Mouse (Mus musculus): ENCODE data around the gene Zfp428.
"Not testable (repeated sequence)": the region's sequence is repeated elsewhere in the genome, so short reads cannot be mapped to it uniquely, and the experiment has no call there.

Gene Zfp428

GRCm38 (mm10) chr7:24480986-24481473 lies 25.8 kb upstream of the Zfp428 start:
- in situ Hi-C loops (cut with MseI, MboI), result no loop called here

DNA sequence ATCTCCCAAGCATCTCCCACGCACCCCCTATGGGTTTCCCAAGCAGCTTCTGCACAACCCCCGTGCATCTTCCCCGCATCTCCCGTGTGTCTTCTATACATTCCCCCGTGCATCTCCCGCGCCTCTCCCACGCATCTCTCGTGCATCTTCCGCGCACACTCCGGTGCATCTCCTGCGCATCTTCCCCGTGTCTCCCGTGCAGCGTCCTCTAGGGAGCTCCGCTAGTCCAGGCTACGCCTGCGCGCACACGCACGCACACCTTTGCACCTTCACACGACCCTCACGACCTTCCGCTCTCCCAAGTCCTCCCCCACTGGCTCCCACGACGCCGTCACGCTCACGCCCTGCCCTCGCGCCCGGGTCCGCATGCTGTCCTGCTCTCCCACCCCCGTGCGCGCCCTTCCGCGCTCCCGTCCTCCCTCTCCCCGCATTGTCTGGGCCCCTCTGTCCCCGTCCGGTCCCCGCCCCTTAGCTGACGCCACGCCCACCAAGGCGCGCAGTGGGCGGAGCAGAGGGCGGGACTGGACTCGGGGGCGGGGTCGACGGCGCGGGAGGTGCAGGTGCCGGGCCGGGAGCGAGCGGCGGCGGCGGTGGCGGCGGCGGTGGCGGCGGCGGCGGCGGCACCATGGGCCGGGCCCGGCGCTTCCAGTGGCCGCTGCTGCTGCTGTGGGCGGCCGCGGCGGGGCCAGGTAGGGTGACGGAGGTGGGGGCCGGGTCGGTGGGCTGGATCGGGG lies 25.2 kb upstream of the Zfp428 start, which contains the start of gene Cadm4:
Gene Cadm4, plus strand, starts transcription at position 550 of the 734 bp plus-strand sequence.
- in situ Hi-C loops (cut with MseI, MboI), result no loop called here

- in situ Hi-C loops (cut with MseI, MboI), result no loop called here
Observed at GRCm38 (mm10) chr7:24482208-24483020, 24.4 kb upstream of the Zfp428 start.

GRCm38 (mm10) chr7:24483291-24483690 lies 23.5 kb upstream of the Zfp428 start:
- in situ Hi-C loops (cut with MseI, MboI), result not testable (repeated sequence)

GRCm38 (mm10) chr7:24485481-24485880 lies 21.3 kb upstream of the Zfp428 start:
- in situ Hi-C loops (cut with MseI, MboI), result no loop called here

DNA sequence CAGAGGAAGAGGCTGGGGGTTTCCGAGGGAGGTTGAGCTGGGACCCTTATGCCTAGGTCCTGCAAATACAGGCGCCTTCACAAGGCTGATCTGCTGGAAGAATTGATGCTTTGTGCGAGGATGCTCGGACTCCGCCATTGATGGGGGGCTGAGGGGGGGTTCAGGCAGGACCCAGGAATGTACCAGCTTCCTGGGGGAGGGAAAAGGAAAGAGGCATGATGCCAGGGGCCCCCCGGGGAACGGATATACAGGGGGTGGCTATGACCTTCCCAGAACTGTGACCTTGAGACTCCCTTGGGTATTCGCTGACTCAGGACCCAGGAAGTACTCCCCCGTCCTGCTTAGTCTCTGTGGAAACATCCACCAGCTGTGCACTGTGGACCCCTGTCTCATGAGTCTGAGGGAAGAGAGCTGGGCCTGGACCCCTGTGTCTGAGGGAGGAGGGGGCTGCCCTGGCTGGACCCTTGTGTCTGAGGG lies 20.1 kb upstream of the Zfp428 start:
- in situ Hi-C loops (cut with MseI, MboI), result no loop called here

DNA sequence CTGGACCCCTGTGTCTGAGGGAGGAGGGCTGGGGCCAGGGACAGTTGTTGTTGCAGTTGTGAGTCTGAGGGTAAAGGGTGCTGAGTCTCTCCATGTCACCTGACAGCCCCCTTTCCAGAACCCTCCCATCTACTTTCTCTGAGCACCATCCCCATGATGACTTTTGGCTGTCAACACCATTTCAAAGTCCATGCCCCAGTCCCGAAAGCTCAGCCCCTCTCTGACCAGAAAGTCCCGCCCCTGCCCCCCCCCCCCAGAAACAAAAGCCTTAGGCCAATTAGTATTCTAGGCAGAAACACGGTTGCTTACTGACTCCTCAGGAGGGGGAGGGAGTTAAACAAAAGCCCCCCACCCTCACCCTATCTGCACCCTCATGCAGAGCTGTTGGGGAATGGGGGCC lies 19.4 kb upstream of the Zfp428 start:
- in situ Hi-C loops (cut with MseI, MboI), result no loop called here

- in situ Hi-C loops (cut with MseI, MboI), result no loop called here
Observed at GRCm38 (mm10) chr7:24488303-24488702, 18.5 kb upstream of the Zfp428 start.

DNA sequence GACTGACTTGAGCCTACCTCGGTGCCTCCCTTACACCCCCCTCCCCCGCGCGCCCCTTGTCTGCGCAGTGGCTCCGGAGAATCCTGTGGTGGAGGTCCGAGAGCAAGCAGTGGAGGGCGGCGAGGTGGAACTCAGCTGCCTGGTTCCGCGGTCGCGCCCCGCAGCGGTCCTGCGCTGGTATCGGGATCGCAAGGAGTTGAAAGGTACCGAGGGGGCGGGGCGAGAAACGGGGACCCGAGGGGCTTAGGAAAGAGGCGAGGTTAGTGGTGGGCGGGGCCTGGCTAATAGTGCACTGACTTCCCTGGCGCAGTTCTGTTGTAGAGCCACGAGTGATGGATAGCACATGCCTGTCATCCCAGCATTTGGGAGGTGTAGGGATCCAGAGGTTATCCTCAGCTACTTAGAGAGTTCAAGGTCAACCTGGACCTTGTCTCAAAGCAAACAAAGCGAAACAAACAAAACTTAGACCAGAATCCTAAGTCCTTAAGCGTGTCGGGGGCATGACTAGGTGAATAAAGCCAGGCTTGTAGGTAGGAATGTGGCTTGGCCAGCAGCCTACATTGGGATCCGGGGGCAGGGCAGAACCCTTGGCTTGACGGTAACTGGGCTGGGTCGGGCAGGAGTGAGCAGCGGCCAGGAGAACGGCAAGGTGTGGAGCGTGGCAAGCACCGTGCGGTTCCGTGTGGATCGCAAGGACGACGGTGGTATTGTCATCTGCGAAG lies 6.8 kb upstream of the Zfp428 start:
- in situ Hi-C loops (cut with MseI, MboI), result no loop called here

DNA sequence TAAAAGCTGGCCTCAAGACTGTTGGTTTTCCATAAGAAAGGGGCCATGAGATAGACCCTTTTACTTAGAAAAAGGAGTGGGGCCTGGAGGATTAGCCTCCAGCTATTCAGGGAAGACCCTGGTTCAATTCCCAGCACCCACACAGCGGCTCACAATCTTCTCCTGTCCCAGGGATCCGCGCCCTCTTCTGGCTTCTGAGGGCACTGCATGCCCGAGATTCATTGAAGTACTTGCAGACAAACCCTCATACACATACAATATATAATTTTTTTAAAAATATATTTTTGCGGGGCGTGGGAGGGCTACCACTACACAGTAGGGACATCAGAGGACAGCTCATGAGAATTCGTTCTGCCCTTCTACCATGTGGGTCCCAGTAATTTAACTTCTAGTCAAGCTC lies 5.9 kb upstream of the Zfp428 start:
- in situ Hi-C loops (cut with MseI, MboI), result no loop called here

DNA sequence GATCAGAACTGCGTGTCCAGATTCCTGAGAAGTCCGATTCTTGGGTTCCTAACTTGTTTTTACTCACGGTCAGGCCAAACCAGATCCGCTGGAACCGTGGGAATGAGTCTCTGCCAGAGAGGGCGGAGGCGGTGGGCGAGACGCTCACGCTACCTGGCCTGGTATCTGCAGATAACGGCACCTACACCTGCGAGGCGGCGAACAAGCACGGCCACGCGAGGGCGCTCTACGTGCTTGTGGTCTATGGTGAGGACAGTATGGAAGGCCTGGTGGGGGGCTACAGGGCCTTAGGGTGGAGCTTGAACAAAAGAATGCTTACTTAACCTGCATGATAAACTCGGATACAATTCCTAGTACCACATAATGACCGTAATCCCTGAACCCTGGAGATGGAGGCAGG lies 5.3 kb upstream of the Zfp428 start:
- in situ Hi-C loops (cut with MseI, MboI), result no loop called here

DNA sequence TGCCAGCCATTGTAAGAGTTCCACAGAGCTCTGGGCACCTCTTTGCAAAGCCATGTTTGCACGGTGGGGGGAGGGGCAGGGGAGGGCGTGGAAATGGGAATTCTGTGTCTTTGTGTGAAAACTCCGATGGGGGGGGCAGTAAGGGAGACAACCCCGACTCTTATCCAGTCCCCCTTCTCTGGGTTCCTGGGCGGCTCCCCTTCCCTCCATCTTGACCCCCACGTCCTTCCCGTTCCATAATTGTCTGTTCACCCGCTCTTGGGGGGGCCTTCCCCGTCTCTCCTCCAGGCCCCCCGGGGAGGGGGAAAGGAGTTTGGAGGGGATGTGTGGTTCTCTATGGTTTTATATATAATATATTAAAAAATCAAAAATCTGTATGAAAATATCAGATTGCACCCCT lies 2.8 kb upstream of the Zfp428 start:
- in situ Hi-C loops (cut with MseI, MboI), result no loop called here

DNA sequence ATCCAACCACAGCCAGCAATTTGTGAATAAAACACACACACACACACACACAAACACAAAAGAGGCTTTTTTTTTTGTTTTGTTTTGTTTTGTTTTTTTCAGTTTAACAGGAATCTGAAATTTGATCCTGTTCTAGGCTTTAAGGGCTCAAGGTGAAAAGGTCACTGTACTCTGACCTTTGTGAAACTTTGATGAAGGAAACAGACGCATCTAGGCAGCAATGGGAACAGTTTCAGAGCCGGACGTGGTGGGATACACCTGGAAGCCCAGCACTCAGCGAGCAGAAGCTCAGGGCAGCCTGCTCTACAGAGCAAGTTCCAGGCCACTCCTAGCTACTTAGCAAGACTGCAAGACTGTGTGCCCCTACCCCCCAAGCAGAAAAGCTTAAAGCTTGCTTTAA lies 1.9 kb upstream of the Zfp428 start:
- in situ Hi-C loops (cut with MseI, MboI), result no loop called here

GRCm38 (mm10) chr7:24505447-24506064 lies 1.2 kb upstream of the Zfp428 start:
- in situ Hi-C loops (cut with MseI, MboI), result no loop called here

DNA sequence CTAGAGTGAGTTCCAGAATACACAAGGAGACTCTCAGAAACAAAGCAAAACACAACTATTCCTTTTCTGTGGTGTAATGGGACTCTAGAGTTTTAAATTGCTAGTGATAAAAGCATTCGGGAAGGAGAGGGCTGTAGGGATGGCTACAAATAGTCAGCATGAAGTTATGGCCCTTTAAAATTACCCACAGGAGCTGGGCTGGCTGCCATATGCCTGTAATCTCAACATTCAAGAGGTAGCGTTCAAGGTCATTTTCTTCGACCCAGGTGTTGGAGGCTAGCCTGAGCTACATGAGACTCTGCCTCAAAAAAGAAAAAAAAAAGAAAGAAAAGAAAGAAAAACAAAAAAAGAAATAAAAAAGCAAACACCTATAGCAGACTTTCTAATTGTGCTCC lies 744 bp upstream of the Zfp428 start:
- in situ Hi-C loops (cut with MseI, MboI), result no loop called here

DNA sequence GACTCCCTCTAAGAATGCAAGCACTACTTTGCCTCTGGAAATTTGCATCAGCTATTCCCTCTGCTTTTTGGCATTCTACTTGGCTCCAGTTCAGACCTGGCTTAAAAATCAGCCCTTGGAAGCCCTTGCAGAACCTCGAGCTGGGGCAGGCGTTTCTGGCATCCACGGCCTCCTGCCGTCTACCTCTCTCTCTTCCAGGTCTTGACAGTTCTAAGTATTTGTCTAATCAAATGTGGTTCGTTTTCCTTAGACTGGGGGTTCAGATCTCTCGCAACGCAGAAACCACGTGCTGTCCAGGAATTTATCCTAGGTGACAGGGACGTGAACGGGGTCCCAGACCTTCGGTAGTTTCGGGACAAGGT lies 349 bp upstream of the Zfp428 start:
- in situ Hi-C loops (cut with MseI, MboI), result no loop called here

DNA sequence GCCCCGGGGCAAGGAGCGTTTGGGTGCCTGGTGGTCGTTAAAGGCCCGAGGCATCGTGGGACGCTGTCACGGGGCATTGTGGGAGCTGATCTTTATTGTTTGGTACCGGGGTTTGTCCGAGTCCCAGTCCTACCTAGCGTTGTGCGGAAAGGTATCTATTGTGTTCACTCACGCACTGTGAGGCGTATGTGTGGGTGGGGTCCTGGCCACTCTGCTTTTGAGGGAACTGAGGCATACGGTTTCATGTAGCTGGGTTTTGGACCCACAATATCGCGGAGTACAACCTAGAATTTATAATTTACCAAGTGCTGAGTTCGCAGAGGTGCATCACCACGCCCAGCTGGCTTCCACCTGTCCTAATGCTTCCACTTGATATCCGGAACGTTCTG lies 914 bp downstream of the Zfp428 start:
- in situ Hi-C loops (cut with MseI, MboI), result no loop called here

- in situ Hi-C loops (cut with MseI, MboI), result no loop called here
Observed at GRCm38 (mm10) chr7:24512355-24512754, 5.5 kb downstream of the Zfp428 start, which contains the start of gene AC161166.1. AC161166.1 (minus strand) TSS chr7:24512455.

GRCm38 (mm10) chr7:24516319-24516718 lies 9.5 kb downstream of the Zfp428 start:
- in situ Hi-C loops (cut with MseI, MboI), result not testable (repeated sequence)

- in situ Hi-C loops (cut with MseI, MboI), result no loop called here
Observed at GRCm38 (mm10) chr7:24517077-24517476, 10.3 kb downstream of the Zfp428 start.

- in situ Hi-C loops (cut with MseI, MboI), result no loop called here
Observed at GRCm38 (mm10) chr7:24517654-24518053, 10.8 kb downstream of the Zfp428 start.

DNA sequence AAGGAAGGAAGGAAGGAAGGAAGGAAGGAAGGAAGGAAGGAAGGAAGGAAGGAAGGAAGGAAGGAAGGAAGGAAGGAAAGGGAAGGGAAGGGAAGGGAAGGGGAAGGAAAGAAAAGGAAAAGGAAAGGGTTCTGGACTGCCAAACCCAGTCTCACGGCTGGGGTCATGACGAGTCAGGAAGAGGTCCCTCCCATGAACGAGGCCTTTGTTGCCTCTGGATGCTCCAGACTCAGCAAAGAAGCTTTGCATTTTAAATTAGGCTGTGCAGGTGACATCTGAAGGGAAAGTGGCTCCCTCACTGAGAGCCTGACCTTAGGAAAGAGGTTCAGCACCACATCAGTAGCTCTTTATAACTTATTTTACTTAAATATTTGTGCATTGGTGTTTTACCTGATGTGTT lies 12.3 kb downstream of the Zfp428 start:
- in situ Hi-C loops (cut with MseI, MboI), result no loop called here

Data from mouse trophoblast stem cell (cell line).